Mouse (Mus musculus): ENCODE results near the gene Tle3. TPM values are rescaled to one million over a fixed set of nuclear protein-coding genes. Genes with fewer than 3 reads are reported as not detected.
A peak's percentile ranks its signal among the peaks of the same experiment; 100 is the strongest.

Tle3 gene
- polyA plus RNA-seq, 2 experiments from 2014 or later = 19.6 to 23.7 TPM

DNA sequence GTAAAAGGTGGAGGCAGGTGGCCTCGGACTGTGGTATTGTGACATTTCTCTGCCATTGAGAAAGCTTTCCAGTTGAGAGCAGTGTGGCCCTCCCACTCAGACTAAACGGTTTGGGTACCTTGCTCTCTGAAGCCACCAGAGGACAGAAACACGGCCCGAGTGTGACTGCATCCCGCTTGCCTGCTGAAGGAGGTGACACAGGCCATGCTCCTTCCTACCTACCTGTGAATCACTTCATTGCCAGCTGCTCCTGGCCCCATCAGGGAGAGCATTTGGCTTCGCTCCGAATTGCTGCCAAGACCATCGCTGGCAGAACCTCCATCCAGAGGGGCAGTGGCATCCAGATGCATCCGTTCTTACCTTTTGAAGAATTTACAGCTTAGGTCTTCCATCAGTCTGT, 26.0 kb downstream of the Tle3 start:
- ATAC-seq = no peak

DNA sequence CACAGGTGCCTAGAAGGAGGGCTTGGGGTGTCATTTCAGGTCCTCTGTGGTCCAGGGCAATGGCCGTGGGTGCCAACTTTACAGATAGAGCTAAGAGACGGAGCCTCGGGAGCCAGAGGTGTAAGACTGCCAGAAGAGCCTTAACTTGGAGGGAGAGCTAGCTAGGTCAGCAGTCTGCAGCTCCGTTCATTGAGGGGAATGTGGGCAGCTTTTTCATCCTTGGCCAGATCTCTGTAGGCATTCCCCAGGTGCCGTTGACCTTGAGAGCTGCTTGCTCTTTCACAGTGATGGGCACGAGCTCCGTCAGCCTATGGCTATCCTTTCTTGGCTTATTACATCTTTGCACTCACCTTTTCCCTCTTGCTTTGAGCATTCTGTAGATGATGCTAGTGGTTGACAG, 28.0 kb downstream of the Tle3 start:
- no peak for ATAC-seq

DNA sequence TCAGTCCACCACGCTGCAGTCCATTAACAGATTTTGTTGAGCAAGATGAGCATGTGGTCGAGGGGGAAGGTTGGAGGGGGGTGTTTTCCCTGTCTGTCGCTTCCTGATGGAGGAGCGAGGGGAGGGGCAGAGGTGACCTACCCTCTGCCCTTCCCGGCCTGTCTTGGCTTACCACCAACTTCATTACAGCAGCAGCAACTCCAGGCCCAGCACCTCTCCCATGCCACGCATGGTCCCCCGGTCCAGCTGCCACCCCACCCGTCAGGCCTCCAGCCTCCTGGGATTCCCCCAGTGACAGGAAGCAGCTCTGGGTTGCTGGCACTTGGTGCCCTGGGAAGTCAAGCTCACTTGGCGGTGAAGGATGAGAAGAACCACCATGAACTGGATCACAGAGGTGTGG, 29.5 kb downstream of the Tle3 start:
- no peak for ATAC-seq

DNA sequence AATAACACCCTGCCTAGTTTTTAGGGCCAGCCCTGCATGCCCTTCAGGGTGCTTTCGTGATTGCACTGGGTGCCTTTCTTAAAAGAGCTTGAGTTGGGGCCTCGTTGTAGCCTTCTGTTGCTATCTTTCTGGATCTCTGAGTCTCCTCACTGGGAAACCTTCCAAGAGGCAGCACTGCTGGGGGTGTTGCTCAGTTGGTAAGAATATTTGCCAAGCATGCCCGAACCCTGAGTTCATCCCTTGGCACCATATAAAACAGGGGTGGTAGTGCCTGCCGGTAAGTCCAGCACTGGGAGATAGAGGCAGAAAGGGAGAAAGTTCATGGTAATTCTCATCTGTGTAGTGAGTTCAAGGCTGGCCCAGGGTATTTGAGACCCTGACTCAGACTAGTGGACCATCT, 30.1 kb downstream of the Tle3 start:
- no peak for ATAC-seq

DNA sequence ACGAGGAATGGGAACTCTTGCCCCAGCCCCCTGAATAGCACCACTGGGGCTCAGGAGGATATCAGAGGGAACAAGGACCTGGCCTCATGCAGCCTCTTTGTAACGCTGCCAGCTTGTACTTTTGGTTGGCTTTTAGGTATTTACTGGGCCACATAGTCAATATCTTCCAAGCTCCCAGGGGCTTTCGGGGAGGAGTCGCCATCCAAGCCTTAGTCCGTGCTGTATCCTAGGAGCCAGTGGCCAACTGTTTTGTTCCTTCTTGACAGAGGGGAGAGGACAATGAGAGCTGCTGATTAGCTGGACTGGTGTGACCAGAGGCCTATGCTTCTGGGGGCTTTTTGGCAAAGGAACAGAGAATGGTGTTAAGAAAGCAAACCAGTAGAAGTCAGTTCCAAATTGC, 30.6 kb downstream of the Tle3 start:
- no peak for ATAC-seq

DNA sequence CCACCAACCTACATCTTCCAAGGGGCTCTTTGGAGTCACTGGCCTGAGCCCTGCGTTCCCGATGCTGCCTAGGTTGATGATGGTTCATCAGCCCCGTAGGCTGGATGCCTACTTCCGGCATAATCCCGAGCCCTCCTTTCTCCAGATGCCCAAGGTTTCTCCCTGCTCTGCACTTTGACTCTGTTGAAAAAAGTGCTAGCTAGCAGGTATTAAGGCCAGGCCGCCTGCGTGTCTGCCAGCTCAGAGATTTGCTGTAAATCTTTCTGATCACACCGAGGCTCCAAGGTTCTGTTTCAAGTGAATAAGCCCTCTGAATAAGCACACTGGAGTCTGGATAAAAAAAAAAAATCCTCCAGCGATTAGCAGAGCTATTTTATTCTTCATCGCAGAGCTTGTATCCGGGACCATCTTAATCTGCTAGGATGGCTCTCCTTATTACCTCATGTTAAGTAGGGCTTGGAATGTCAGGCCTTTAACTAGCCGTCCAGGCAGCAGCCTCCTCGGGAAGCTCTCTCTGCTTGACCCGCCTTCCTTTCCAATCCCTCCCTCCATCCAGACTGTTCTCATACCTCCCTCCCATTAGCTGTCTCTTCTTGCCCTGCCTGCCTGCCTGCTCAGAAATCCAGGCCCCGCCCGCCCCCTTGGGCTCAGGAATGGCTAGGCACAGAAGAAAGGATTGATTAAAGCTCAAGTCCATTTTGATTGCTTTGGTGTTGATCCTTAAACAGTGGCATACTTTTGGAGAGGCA, 31.9 kb downstream of the Tle3 start:
- ATAC-seq = no peak

DNA sequence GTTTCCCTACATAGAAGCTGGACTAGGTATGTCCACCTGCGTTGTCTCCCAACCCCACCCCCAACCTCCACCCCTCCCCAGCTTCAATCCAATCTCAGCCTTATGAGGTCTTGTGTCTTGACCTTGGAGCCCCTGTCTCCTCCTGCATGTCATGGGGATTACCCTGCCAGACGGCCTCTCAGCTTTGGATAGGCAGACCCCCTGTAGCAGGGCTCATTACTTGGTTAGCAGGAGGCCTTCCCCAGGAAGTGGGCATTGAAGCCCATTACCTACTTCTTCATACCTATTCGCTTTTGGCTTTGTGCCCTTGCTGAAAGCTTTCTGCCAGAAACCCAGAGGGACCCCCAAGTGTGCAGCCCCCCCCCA, 32.4 kb downstream of the Tle3 start:
- ATAC-seq = no peak

DNA sequence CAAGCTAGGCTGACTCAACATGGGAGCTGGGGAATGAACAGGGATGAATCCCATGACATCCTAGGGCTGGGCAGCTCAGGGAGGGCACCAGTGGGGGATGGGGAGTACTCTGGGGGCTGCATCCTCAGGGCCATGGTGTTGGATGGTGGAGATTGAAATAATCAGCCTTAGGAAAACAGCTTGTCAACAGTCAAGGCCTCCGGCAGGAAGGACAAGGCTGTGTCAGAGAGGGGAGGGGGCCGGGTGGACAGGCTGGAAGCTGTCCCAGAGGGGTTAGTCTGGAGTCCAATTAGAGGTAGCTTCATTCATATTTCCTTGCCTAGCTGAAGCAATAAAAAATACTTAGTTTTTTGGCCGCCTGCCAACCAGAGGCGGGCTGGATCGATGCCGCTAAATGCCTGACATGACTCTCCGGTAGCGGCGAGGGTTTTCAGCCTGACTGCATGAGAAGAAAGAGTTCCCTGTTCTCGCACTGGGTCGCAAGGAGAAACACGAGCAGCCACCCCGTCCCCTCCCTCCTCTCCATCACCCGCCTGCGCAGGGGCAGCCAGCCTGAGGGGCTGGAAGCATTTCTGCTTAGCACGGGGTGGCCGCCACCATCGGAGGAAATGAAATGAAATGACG, 32.9 kb downstream of the Tle3 start:
- no peak for ATAC-seq

DNA sequence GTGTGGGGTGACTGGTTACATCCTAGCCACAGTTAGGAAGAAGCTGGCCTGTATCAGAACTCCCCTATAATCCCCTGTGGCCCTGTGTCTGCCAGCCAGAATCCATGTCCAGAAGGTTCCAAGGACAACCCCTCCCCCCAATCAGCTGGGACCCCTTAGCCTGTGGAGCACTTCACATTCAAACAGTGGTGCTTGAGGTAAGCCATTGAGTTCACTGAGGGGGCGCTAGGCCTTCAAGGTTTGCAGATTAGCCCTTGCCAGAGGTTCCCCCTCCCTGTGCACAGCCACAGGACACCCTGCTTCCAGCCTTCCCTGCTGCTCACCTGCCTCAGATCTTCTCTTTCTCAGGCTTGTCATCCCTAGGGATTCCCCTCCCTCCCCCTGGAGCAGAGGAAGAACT, 34.2 kb downstream of the Tle3 start:
- ATAC-seq = no peak

DNA sequence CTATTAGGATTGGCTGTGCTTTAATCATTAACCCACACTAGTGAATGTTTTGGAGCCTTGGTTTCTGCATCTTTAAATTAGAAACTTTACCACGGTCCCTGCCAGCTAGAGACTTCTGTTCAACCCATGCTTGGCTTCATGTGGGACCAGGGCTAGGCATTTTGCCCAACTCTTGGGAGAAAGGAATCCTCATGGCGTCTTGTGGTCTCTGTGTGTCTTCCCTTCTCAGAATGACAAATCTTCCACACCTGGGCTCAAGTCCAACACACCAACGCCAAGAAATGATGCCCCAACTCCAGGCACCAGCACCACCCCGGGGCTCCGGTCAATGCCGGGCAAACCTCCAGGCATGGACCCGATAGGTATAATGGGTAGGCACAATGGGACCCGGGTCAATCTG, 36.9 kb downstream of the Tle3 start:
- no peak for ATAC-seq

DNA sequence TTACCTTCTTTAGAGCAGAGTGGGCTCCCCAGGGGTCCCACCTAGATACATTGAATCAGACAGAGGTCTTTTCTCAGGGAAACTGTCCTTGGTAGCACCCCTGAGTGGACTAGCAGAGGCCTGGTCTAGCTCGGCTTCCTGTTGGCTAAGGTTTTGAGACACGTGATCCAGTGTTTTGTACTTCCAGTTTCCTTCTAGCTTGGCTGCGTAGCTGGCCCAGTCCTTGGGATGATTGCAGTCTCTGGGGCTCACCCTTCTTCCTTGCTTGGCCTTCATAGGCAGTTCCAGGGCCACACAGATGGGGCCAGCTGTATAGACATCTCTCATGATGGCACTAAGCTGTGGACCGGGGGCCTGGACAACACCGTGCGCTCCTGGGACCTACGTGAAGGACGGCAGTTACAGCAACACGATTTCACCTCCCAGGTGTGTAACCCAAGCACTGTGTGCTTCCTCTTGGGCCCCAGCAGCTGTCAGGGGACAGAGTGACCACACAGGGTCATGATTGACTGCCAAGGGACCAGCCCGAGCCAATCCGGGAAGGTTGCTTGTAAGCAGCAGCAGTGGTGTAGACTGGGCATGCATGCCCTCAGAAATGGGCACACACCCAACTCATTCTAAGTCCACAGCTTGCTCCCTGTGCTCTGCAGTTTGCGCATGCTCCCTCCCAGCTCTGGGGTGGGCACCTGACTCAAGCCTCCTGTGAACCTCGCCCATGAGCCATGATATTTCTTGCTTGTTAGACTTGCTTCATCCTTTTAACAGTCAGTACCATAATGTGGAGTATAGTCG, 41.7 kb downstream of the Tle3 start:
- no peak for ATAC-seq

DNA sequence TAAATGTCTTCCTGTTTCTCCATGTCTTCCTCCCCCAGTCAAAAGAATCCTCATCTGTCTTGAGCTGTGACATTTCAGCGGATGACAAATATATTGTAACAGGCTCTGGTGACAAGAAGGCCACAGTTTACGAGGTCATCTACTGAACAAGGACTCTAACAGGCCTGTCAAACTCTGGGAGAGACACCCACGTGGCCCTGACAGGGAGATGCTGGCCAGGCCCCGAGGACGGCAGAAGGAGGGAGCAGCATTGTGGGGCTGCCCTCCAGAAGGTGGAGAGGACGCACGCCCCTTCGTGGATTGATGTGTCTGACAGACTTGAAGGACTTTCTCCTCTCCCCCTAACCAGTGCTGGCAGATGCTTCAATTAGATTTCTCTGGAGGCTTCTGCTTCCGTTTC, 44.4 kb downstream of the Tle3 start:
- no peak for ATAC-seq

DNA sequence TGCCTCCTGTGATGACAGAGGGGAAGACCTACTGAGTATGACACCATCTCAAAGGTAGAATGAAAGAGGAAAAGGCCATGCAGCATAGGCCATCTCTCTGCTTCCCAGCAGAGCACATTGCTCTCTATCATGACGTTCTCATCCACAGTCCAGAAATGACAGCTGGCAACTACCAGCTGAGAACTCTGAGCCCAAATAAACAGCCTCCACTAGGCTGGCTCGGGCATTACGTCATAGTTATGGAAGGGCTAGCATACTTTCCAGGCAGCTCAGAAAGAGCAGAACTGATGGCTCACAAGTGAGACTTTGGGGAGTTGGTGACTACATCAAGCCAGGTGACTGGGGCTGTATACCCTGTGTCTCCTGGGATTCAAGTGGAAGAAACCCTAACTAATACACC, 49.5 kb downstream of the Tle3 start:
- ATAC-seq = no peak

DNA sequence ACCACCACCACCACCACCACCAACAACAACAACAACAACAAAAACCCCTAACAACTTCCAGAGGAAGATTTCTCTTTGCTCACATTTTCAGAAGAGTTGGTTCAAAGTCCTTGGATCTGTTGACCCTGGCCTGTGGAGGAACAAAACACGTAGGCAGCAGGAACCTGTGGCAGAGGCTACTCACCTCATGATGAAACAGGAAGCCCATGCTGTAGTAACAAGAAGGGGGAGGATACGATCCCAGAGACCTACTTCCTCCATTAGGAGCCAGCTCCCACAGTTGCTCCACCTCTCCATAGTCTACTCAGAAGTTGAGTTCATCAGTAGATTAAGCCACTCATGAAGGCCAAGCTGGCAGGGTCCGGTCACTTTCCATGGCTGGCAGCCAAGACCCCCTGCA, 52.1 kb downstream of the Tle3 start:
- ATAC-seq = no peak

DNA sequence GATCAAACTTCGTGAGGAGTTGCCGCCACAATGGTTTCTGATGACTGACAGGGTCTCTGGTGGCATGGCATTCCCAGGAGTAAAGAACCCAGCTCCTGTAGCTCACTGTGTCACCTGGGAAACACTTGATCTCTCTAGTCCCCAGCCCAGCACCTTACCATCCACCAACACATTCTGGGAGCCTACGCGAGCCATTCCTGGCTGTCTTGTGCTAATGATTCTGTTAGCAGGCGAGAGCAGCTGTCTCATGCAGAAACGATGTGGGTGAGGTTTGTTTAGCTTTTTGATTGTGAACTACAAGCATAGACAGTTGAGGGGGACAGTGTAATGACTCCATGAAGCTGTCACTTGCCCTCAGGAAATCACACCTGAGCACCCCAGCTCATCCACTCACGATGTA, 54.3 kb downstream of the Tle3 start:
- ATAC-seq = no peak

DNA sequence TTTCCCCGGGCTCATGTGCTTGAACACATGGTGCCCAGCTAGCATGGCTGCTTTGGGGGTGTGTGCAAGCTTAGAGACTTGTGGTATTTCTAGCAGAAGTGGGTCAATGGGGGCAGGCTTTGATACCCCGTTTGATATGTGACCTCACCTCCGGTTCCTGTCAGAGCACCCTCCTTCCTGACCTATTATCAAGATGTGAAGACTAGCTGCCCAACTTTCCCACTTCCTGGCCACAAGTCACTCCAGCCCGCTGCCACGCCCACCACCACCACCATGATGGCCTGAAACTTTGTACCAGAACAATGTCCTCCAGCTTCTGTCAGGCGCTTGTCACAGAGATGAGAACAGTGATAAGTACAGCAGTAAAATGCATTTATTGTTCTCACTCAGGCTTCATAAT, 54.9 kb downstream of the Tle3 start:
- peak; percentile 88 for ATAC-seq

DNA sequence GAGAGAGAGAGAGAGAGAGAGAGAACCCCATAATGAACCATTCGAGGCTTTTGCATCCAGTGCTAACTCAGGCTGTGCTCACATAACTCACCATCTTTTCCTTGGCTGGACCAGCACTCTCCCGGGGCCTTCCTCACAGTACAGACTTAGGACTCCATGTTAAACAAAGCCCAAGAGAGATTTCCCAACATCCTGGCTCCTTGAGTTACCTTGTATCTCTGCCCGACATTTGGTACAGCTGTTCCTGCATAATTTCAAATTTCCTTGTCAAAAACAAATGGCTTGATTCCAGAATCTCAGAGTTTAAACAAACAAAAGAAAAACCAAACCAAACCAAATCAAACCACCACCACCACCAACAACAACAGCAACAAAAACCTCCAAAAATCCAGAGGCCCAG, 55.7 kb downstream of the Tle3 start:
- ATAC-seq = no peak

DNA sequence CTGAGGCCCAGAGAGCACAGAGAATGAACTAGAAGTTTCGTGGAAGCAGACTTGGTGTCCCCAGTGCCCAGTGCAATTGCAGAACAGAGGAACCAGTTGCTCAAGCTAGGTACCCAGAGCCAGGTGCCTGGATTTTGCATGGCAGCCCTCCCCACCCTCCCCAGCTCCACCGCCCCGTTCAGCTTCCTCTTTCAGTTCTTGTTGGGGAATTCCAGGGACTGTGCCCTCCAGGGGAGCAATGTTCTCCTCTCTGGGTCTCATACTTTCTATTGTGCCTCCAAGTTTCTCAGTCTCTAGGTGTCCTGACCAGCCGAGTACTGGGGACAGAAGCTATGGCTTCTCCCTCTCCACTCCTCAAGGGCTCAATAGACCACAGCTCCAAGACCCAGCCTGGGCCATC, 59.7 kb downstream of the Tle3 start:
- no peak for ATAC-seq

DNA sequence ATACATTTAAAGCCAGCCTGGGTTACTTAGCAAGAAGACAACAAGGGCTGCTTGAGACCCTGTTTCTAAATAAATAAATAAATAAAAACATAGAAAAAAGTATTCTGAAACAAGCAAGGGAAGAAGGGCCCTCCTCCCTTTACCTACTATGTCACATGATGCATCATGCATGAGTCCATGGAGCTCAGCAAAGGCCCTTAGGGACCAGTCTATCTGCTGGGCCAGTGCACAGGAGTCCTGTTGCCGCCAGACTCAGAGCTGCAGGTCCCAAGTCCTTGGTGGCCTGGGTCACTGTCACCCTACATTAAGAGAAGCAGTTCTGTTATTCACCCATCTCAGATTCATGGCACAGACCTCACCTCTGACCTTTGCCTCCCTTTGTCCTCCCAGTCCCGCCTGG, 61.0 kb downstream of the Tle3 start:
- ATAC-seq = no peak

DNA sequence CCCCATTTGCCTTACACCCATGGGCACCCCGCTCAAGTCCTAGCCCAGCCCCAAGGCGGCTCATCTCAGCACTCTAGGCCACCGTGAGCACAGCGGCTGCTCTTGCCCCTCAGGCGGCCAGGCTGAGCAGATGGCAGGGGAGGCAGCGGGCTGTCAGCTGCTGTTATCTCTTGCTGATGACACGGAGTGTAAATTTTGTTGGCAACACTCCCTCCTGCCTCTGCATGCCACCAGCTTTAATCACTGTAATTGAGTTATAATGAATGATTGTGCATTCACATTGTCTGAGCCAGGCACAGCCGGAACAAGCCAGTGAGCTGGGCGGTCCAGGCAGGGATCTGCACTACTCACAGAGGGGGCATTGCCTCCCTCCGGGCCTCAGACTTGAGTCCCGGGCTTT, 61.9 kb downstream of the Tle3 start:
- ATAC-seq = no peak

DNA sequence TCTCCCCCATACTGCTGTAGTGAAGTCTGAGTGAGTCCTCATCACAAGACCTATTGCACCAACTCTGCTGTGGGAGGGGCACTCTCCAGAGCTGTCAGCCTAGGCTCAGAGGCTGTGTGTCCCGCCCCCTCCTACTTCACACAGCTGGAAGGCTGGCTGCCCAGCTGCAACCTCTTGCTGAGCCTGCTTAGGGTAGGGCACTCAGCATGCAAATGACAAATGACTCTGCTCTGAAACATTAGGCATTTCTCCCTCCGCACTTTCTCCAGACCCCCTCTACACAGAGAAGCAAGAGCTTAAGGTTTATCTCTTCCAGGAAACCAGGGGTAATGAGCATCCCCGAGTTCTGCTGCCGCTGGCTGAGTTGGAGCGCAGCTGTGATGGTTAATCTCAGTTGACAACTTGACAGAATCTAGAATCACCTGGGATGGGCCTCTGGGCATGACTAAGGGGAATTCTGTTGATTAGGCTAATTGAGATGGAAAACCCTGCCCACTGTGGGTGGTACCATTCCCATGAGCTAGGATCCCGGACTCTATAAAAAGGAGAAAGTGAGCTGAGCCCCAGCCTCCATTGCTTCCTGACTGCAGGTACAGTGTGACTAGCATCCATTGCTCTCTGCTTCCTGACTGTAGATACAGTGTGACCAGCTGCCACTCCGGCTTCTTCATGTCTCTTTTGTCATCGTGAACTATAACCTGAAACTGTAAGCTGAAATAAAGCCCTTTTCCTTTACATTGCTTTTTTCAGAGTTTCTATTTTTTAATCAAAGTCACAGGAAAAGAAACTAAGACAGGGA, 63.2 kb downstream of the Tle3 start:
- no peak for ATAC-seq

DNA sequence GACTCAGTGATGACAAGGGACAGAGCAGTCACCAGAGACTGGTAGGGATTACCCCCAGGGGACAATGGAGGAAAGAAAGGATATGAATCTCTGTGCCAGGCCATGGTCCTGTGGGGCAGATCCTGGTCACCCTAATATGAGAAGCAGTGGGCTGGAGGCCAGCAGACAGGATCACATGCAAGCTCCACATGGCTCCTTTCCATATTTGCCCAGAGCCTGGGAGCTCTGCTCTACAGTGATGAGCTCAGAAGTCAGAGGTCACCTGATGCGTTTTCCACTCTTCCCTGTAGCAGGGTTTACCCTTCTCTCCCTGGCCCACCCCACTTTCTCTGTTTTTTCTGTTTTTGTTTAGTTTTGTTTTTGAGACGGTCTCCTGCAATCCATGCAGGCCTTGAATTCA, 63.9 kb downstream of the Tle3 start:
- ATAC-seq = no peak

DNA sequence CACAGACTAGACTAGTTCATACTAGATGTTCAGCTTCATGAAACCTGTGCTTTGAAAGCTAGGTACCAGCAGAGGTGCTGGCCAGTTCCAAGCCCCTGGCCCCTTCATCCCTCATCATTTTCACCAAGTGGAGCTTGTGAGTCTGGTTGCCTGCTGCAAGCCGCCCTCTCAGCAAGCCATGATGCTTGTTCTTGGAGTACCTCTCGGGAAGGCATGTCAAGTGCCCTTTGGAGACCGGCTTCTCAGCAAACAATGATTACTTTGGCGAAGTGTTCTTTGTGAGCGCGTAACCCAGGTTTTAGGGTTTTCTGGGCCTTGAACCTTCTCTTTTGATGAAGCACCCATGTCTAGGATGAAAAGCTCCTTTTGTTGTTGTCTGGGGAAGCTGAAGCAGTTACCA, 64.6 kb downstream of the Tle3 start:
- no peak for ATAC-seq
